Mouse (Mus musculus) testis, postnatal 14 days (tissue): ENCODE results near the gene Fam198b.

Experiments used
- DNase-seq: peaks from one replicate; pipeline ENCODE4 v3.0.0; 2021; ENCODE audit warnings: low spot score

Fam198b gene

DNA sequence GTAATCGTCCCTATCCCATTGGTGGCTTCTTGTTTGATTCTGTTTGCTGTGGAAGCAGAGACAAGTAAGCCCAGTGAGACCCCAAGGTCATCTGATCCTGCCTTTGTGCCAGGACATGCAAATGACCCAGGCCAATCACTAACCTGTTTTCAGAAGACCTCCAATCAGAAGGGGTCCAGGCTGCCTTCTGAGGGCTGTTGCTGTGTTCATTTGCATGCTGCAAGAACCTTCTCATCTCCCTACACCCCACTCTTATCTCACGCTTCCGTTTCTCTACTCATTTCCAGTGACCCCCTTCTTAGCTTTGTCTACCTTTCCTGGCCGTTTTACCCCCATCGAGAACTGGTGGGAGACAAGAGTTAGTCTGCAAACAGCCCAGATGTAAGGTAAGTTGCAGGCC, at the start of gene Fam198b:
TSS of gene Fam198b (plus strand) at position 229 of the 400 bp plus-strand sequence.
- DNase-seq = no peak

- no peak for DNase-seq
Measured at GRCm38 (mm10) chr3:79838751-79839150, 45.6 kb upstream of the Fam198b start.

DNA sequence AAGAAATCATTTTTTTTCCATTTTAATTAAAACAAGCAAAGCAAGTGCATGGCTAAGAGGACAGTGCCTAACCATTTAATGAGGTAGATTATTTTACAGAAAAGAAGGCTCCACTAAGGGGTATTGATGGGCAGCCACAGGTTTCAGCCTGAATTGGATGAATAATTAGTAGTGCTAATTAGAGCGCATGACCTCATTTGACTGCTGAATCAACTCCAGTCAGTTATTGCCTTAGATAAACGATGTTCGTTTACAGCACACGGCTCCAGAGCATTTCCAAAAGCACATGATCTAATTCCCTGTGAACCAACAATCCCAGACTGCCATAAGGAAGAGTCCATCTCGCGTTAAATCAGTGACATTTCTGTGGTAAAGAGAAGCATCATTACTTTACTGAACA, 42.9 kb upstream of the Fam198b start:
- no peak for DNase-seq

GRCm38 (mm10) chr3:79842165-79842564, 42.2 kb upstream of the Fam198b start:
- peak; percentile 64 for DNase-seq

DNA sequence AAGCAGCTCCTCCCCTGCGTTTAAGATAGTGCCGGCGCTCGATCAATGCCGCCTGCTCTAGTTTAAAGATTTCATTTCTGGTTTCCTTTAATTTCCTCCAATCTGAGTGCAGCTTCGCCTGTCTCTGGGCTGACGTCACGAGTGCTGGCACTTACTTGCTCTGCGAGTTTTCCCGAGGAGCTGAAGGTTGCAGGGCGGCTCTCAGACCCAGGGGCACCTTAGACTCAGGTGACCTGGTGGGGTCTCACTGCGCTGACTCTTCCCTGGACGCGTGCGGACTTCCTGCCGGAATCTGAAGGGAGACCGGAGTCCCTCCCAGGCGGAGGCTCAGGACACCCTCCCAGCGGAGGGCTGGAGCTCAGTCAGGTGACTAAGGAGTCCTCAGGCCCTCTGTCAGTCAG, 41.7 kb upstream of the Fam198b start:
- peak; percentile 62 for DNase-seq

DNA sequence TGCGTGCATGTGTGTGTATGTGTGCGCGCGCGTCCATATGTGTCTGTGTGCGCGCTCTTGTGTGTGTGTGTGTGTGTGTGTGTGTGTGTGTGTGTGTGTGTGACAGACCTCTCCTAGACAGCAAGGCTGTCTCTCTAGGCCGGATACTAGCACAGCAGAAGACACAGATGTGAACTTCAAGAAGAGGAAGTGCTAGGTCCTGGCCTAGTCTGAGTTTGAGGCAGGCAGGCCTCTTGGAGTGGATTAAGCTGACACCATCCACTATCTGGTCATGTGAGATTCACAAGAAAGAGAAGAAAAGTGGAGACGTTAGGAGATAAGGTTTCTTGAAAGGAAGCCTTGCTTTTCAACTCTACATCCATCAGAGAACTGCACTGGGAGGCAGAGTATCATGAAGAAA, 40.3 kb upstream of the Fam198b start:
- DNase-seq = no peak

DNA sequence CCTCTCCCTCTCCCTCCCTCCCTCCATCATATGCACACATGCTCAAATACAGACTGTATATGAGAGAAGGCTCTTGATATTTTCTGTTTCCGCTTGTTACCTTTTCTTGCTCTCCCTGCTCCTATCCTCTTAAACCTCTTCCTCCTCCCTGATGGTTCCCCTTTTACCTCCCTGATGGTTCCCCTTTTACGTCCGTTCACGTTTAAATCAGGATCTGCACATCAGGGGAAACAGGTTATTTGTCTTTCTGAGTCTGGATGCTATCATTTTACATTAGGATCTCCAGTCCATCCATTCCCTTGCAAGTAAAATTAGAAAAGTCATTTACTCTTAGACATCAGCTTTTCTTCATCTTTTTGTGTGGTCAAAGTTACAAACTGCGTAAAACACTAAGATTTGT, 37.7 kb upstream of the Fam198b start:
- DNase-seq = no peak

DNA sequence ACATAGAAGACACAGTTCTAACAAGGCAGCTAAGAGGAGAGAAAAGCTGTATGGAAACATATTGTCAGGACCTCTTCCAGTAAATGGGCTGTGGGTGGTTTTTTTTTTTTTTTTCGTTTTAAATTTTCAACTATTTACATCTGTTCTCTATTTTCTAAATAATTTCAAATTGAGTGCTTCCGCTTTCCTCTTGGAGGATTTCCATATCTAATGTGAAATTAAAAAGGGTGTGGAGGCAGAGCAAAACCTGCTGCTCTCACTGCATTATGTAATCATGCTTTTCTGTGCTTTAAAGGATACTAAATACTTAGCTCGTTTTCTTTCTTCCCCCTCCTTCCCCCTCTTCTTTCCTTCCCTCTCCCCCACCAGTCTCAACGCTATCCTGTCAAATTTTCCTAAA, 35.5 kb upstream of the Fam198b start:
- DNase-seq = no peak

- no peak for DNase-seq
Measured at GRCm38 (mm10) chr3:79849621-79850020, 34.7 kb upstream of the Fam198b start.

DNA sequence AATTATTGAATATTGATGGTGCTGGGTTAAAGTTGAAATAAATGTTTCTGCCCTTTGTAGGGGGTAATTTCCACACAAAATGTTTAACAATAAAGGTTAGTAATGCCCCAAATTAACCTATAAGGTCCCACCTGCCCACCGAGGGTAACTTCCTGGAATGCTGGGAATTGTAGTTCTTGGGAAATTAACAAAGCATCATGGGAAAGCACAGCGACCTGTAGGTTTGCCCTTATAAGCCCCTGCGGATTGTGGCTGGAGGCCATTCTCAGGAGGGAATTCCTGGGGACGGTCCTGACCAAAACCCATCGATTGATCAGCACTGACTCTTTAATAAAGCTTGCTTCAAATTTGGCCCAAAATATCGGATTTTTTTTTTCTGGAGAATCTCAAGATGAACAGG, 33.7 kb upstream of the Fam198b start:
- DNase-seq = no peak

- DNase-seq = no peak
Measured at GRCm38 (mm10) chr3:79852108-79852507, 32.2 kb upstream of the Fam198b start.

- peak; percentile 16 for DNase-seq
Measured at GRCm38 (mm10) chr3:79852654-79853166, 31.6 kb upstream of the Fam198b start, which contains the start of gene Tmem144. Tmem144 (minus strand) TSS chr3:79852773.

- no peak for DNase-seq
Measured at GRCm38 (mm10) chr3:79857780-79858179, 26.6 kb upstream of the Fam198b start.

DNA sequence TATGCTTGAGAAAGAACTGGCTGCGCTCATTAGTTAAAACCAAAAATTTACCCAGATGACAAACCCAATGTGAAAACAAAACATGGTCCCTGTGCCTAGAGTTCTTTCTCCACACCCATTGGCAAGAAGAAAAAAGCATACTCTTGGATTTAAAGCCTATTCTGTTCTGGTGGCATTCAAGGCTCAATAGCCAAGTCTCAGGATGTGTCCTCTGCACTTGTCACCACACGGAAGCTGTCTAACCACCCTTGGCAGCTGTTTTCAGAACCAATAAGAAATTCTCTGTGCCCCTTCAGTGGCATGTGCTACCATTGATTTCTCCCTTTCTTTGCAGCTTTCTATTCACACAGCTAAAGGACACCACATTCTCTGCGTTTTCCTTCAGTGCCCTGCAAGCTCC, 26.1 kb upstream of the Fam198b start:
- DNase-seq = no peak

DNA sequence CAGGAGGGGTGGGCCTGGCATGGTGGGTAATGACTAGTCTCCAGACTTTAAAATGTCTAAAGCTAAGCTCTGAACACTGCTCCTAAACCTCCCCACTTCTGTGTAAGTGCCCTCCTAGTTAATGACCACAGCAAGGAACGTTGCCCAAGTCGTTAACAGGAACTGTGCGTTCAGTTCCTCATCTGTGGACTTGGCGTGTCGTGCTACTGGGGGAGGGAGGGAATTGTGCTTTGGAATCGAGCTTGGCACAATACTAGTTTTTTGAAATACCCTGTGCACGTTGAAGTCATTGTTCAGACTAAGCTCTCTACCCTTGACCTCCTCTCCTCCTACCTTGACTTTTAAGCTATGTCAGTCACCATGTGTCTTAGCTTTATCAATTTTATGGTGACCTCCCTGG, 19.5 kb upstream of the Fam198b start:
- peak; percentile 41 for DNase-seq

- DNase-seq = no peak
Measured at GRCm38 (mm10) chr3:79866089-79866488, 18.2 kb upstream of the Fam198b start.

DNA sequence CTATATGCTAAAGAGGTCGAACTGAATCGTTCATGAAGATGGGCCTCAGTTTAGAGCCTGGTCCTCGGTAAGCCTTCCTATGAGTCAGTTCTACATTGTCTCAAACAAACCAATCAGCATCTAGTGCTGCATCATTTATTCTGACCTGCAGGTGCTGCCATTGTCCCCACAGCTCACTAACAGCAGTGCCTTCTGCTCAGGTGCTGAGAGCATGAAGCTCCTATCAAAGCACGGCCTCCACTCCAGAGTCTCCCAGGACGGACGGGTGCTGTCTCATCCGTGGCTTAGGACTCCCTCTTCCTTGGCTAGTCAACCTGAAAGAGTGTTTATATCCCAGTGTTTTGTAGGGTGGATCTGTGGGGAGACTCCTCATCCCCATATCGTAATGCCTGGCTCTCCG, 17.8 kb upstream of the Fam198b start:
- DNase-seq = no peak

GRCm38 (mm10) chr3:79867121-79867709, 17.1 kb upstream of the Fam198b start:
- no peak for DNase-seq

DNA sequence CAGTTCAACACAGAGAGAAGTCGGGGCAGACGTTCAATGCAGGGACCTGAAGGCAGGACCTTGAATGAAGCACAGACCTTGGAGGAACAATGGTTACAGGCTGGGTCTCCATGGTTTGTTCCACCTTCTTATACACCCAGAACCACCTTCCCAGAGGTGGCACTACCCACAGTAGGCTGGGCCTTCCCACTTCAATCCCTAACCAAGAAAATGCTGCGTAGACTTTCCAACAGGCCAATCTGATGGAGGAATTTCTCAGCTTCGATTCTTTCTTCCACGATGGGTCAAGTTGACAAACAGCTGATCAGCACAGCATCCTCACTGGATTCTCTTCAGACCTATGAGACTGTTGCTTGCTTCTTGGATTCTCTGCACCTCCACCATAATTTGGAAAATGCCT, 8.9 kb upstream of the Fam198b start:
- no peak for DNase-seq

DNA sequence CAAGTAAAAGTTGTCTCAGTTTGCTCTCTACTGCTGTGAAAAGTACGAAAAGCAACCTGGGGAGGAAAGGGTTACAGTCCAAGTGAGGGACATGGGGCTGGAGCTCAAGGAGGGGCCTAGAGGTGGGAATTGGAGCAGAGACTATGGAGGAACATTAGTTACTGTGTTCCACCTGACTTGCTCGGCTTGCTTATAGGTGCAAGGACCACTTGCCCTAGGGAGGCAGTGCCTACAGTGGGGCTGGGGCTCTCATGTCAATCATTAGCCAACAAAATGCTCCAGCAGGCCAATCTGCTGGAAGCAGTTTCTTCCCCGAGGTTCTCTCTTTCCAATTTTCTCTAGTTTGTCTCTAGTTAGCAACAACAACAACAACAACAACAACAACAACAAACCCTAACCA, 6.0 kb upstream of the Fam198b start:
- no peak for DNase-seq

DNA sequence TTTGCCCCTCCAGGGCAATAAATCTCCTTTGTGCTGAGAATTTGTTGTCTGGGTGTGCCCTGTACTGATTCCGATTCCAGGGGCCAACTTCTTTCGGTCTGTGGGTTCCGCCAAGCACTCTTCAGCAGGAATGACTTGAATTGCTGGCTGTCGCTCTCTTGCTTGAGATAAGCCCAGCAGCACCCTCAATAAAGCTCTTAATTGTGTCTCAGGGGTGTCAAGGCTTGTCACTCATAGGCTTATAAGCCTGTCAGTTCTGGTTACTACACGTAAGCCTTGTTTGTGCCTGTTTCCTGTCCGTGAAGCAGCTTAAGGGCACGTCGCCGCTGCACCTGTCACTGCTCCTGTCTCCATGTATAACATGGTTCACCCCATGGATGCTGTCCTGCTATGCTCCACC, 5.1 kb upstream of the Fam198b start:
- DNase-seq = no peak

DNA sequence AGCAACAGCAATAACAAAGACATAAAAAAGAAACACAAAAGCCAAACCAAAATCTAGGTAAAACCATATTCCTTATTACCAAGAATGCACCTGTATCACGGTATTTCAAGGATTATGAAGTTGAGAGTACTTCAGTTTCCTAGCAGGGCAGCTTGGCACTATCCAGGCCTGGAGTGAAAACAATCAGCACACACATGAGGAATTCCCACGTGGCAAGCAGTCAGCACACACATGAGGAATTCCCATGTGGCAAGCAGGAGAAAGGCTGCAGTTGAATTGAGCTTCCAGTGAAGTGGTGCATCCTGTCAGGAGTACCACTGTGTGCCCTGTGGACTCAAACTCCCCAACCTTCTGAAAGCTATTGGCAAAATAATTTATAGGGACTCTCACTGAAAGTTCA, 2.7 kb upstream of the Fam198b start:
- DNase-seq = no peak

DNA sequence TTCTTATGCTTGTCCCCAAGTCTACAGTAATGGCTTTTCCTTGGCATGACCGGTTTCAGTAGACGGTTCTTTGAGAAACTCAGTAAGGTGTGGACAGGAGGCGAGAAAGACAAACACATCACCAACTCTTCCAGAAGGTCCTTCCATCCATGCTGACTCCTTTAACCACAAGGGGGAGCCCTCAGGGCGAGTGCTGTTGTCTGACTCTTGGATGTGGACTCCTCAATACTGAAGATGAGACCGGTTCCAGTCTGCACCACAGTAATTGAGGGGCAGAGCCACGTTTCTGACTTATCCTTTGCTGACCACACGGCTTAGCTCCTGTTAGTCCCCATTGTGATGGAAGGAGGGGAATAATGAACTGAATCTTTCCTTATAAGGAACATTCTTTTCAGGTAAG, 1.2 kb upstream of the Fam198b start:
- DNase-seq = peak; percentile 55

DNA sequence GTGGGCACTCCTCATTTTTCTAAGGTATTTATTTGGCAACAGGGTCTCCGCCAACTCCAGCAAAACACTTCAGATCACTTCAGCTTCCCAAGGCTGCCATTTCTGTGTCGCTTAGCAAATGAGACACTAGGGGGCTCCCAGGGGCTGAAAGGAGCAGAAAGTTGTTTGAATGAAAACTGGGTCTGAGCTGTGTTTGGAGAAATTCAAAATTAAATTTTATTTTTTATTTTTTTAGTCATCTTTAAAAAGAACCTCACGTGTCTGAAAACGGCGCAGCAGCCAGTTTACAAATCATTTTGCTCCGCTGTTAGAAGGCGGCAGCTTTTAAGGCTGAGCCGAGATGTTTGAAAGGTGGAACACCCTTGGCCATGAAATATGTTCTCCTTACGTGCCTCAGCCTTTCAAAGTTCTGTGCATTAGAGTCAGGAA, 442 bp downstream of the Fam198b start:
- peak; percentile 23 for DNase-seq
